Mouse (Mus musculus): ENCODE data around the gene Cyb5r4. TPM values are rescaled to one million over a fixed set of nuclear protein-coding genes. Genes with fewer than 3 reads are reported as not detected.

Gene Cyb5r4
- polyA plus RNA-seq, 1 experiment from 2014 or later, result 93.9 TPM

DNA sequence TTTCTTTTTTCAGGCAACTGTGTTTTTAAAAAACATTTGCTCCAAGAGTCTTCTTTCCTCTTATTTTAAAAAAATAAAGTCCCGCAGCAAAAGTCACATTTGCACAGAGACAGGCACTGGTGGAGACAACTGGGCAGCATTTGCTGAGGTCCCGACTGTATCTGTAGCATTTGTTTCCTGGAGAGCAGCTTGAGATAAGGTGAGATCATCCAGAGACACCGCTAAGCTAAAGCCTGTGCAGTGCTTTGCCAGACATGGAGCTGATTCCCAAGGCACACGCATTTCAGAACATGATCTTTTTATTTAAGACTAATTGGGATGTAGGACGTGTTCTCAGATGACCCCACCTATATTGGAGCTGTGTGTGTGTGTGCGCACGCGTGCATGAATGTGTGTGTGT lies 30.1 kb upstream of the Cyb5r4 start:
- Histone ChIP-seq H3K4me2 (no peak overlapping the region), H3K36me3 (ENCODE audit: poor library complexity, severe bottlenecking) (no peaks in the 10 kb centered on the region), H3K27ac (no peak overlapping the region), H3K27me3 (no peaks in the 10 kb centered on the region), H3K9ac (no peak overlapping the region), H3K4me1 (no peaks in the 10 kb centered on the region), H3K9me3 (replicated peaks) (no peaks in the 10 kb centered on the region), H3K4me3 (no peak overlapping the region)
- WGBS, result 88% methylated on average over 8 of the region's 8 CpGs
- ATAC-seq, result no peak

DNA sequence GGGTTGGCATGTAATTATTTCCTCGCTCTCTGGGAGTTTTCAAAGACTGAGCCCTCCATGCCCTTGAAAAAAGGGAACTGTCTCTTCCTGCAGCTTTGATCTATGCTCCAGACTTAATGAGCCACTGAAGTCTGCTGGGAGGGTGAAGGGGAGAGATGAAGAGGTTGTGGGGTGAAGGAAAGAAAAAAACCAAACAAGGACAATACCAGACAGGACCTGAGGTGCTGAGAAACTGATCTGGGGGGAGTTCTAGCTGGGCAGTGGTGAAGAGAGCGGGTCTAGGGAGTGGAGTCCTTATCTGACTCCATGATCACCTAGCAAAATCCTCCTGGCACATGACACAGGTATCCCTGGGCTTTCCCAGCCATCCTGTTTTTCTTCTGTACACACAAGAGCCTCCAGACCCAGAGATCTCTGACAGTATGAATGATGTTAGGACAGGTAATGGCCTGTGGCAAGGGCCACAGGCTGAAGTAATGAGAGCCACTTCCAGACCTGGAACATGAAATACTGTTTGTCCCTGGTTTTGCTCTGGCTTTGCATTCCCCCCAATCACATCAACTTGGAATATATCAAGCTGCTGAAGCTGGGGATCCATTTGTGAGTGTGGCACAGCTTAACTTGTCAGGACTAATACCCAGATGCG lies 24.6 kb upstream of the Cyb5r4 start:
- no peak overlapping the region for H3K4me3 ChIP-seq
- H3K27ac ChIP-seq, result no peak overlapping the region
- no peaks in the 10 kb centered on the region for H3K4me1 ChIP-seq
- H3K36me3 ChIP-seq (ENCODE audit: poor library complexity, severe bottlenecking), result no peaks in the 10 kb centered on the region
- WGBS, result 69% methylated on average over 3 of the region's 3 CpGs
- no peaks in the 10 kb centered on the region for H3K9me3 ChIP-seq (replicated peaks)
- H3K27me3 ChIP-seq, result no peaks in the 10 kb centered on the region
- H3K9ac ChIP-seq, result no peak overlapping the region
- H3K4me2 ChIP-seq, result no peak overlapping the region
- no peak for ATAC-seq

DNA sequence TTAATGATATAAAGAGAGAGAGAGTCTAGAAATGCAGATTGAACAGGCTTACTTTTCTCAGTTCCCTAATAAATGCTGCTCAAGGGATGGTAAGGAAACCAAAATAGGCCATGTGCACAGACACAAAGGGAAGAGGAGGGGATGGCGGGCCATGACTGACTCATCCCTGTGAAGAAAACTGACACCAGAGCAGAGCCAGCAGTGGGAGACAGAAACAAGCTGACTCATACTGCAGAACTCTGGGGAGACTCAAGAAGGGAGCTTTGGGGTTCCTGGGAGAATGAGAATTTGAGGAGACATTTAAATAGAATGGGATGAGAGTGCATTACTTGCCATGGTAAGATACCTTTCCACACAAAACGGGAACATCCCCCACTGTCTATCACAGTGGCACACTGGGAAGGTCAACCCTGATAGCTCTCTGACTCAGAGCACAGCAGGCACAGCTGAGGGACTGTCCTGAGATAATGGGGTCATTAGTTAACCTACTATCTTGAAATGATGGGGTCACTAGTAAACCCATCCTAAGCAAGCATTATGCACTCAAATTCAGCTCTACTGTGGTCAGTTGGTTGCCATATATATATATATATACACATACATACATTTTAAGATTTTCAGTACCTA lies 21.7 kb upstream of the Cyb5r4 start:
- Histone ChIP-seq H3K9ac (no peak overlapping the region), H3K4me1 (no peaks in the 10 kb centered on the region), H3K4me3 (no peak overlapping the region), H3K36me3 (ENCODE audit: poor library complexity, severe bottlenecking) (no peaks in the 10 kb centered on the region), H3K9me3 (replicated peaks) (no peaks in the 10 kb centered on the region), H3K27ac (no peak overlapping the region), H3K4me2 (no peak overlapping the region), H3K27me3 (no peaks in the 10 kb centered on the region)
- no peak for ATAC-seq
- WGBS, result 78% methylated on average over 2 of the region's 2 CpGs

DNA sequence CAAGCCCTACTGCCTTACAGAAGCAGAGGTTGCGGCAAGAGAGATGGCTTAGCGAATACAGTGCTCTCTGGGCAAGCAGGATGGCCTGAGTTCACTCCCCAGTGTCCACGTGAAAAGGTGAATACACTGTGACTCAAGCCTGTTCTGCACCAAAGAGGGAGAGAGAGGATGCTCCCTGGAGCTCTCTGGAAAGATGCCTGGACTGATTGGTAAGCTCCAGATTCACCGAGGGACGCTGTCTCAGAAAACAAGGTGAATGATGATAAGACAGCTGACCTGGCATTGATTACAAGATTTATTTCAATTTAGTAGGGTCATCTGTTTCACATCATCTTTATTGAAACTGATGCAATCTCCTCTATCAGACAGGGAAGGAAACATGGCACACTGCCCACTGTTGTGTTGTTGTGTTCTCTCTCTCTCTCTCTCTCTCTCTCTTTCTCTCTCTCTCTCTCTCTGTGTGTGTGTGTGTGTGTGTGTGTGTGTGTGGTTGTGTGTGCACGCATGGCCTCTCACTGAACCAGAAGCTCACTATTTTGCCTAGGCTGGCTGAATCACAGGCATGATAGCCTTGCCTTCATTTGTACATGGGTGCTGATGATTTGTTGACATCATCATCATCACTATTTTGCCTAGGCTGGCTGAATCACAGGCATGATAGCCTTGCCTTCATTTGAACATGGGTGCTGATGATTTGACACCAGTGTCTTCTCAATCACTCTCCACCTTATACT lies 16.9 kb upstream of the Cyb5r4 start:
- no peak overlapping the region for H3K4me2 ChIP-seq
- WGBS, result 79% methylated on average over 6 of the region's 6 CpGs
- no peak for ATAC-seq
- H3K27ac ChIP-seq, result no peak overlapping the region
- H3K4me3 ChIP-seq, result no peak overlapping the region
- no peak overlapping the region for H3K9ac ChIP-seq
- peaks cover 16% of the 10 kb centered on the region; the same call in 1 of the 2 replicates for H3K4me1 ChIP-seq
- H3K36me3 ChIP-seq (ENCODE audit: poor library complexity, severe bottlenecking), result no peaks in the 10 kb centered on the region
- no peaks in the 10 kb centered on the region for H3K9me3 ChIP-seq (replicated peaks)
- H3K27me3 ChIP-seq, result no peaks in the 10 kb centered on the region

DNA sequence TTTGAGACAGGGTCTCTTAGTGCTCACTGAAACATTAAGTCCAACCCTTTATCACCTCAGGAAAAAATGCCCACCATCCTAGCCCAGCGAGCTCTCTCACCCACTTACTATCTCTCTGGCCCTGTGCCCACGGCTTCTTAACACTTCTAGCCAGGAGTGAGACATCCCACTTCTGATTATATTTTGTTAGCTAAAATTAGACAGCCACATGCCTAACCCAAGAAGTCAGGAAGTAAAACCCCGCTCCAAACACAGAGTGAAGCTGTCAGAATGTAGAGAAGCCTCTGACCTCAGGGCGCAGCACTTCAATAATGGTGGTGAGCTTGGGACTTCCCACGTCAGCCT lies 16.4 kb upstream of the Cyb5r4 start:
- ATAC-seq, result no peak
- no peak overlapping the region for H3K4me3 ChIP-seq
- H3K36me3 ChIP-seq (ENCODE audit: poor library complexity, severe bottlenecking), result no peaks in the 10 kb centered on the region
- 76% methylated on average over 5 of the region's 5 CpGs for WGBS
- no peaks in the 10 kb centered on the region for H3K9me3 ChIP-seq (replicated peaks)
- H3K4me2 ChIP-seq, result no peak overlapping the region
- H3K27me3 ChIP-seq, result no peaks in the 10 kb centered on the region
- H3K9ac ChIP-seq, result no peak overlapping the region
- peaks cover 16% of the 10 kb centered on the region; the same call in 1 of the 2 replicates for H3K4me1 ChIP-seq
- no peak overlapping the region for H3K27ac ChIP-seq

DNA sequence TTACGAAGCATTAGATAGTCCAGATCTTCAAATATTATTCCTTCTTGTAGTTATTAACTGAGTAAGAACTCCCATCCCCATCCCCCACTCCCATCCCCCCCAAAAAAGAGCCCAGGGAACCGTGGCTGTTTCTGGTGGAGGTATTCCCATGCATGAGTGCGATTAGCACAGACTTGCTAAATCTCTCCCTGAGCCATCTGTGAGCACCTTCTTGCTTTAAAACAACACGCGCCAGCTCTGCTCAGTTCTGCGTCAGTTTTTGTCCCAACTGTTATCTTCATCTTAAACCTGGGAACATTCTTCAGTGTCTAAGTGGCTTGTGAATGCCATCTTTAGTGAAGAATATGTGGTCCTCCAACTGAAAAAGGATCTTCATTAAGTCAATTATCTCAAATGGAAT lies 13.3 kb upstream of the Cyb5r4 start:
- Histone ChIP-seq H3K27me3 (no peaks in the 10 kb centered on the region; the same call in 1 of the 2 replicates), H3K36me3 (ENCODE audit: poor library complexity, severe bottlenecking) (no peaks in the 10 kb centered on the region), H3K4me2 (no peak overlapping the region), H3K9ac (no peak overlapping the region), H3K4me1 (peaks cover 16% of the 10 kb centered on the region; the same call in 1 of the 2 replicates), H3K4me3 (no peak overlapping the region), H3K27ac (no peak overlapping the region), H3K9me3 (replicated peaks) (no peaks in the 10 kb centered on the region)
- no peak; the same call in 1 of the 2 replicates for ATAC-seq
- 55% methylated on average over 6 of the region's 6 CpGs for WGBS

DNA sequence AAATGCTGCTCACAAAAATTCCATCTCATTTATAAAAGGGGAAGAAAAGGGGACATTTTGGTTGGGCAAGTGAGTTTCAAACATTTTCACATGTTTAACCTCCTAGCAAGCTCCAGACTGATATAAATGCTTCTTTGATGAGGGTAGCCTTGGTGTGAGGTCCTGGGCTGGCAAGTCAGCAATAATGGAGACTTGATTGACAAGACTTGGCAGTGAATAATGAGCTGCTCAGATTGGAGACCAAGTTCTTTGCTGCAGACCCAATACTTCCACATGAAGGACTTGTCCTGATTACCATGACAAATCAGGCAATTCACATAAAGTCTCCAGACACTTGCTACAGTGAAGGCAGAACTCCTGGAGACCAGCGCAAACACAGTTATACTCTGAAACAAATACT lies 12.9 kb upstream of the Cyb5r4 start:
- Histone ChIP-seq H3K27me3 (peaks cover under 1% of the 10 kb centered on the region; the same call in 1 of the 2 replicates), H3K9ac (no peak overlapping the region), H3K4me1 (peaks cover 16% of the 10 kb centered on the region; the same call in 1 of the 2 replicates), H3K4me2 (no peak overlapping the region), H3K4me3 (no peak overlapping the region), H3K9me3 (replicated peaks) (no peaks in the 10 kb centered on the region), H3K27ac (no peak overlapping the region), H3K36me3 (ENCODE audit: poor library complexity, severe bottlenecking) (no peaks in the 10 kb centered on the region)
- ATAC-seq, result peak; percentile 84
- WGBS, result 50% methylated on average over 1 of the region's 1 CpGs

DNA sequence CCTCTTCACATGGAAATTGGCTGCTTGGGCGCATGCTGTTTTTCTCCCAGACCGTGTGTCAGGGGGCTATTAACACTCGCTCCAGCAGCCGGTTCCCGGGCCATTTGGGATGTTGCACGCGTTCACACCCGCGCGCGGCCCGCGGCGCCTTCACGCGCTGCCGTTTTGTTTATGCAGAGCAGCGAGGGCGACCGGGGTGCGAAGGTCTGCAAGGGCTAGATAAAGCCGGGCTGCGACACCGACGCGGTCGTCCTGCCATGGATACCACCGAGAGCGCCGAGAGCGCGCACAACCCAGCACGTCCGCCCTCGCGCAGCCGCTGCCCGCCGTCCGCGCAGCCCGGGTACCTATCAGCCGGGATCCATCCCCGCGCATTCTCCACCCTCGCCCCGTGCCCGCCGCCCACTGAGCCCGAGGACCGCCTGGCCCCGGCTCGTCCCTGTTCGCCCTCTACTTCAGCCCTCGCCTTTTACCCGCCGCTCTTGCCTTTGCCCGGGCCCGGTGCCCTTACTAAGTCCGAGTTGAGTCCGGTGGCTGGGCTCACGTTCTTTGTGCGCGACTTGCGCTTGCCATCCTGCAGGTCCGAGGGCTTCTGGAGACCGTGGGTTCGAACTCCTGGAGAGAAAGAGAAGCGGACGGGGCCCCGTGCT lies 6.4 kb upstream of the Cyb5r4 start, which contains the start of gene Ripply2:
TSS of gene Ripply2 (plus strand) at position 250 of the 650 bp plus-strand sequence.
- ATAC-seq, result peak; percentile 84
- Histone ChIP-seq H3K9ac (peak within 1 kb of the TSS; percentile 73), H3K4me1 (peaks cover 13% of the 10 kb centered on the region), H3K27me3 (peaks cover 31% of the 10 kb centered on the region), H3K27ac (no peak within 1 kb of the TSS; the same call in 1 of the 2 replicates), H3K36me3 (ENCODE audit: poor library complexity, severe bottlenecking) (no peaks in the 10 kb centered on the region), H3K4me3 (peak within 1 kb of the TSS; percentile 57), H3K4me2 (peak within 1 kb of the TSS; percentile 90), H3K9me3 (replicated peaks) (no peaks in the 10 kb centered on the region)
- WGBS, result under 1% methylated on average over 71 of the region's 71 CpGs

DNA sequence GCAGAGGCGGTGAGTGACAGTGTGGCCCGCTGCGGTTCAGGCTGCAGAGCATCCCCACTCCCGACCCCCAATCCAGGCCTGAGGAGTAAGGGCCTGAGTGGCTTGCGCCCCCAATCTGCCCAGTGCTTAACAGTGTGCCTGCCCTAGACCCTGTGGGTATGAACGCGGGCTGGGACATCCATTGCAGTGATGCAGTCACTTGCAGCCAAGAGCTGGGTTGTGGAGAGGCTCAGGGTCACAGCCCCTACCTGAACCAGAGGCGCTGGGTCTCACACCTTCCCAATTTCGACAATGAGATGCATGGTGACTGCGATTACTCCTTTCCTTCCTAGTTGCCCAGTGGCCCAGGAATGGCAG lies 5.9 kb upstream of the Cyb5r4 start:
- Histone ChIP-seq H3K36me3 (ENCODE audit: poor library complexity, severe bottlenecking) (no peaks in the 10 kb centered on the region), H3K4me1 (peaks cover 13% of the 10 kb centered on the region), H3K9ac (peak overlapping the region; percentile 73), H3K9me3 (replicated peaks) (no peaks in the 10 kb centered on the region), H3K4me3 (peak overlapping the region; percentile 57), H3K27me3 (peaks cover 31% of the 10 kb centered on the region), H3K4me2 (peak overlapping the region; percentile 90), H3K27ac (no peak overlapping the region; the same call in 1 of the 2 replicates)
- 4% methylated on average over 10 of the region's 10 CpGs for WGBS
- ATAC-seq, result peak; percentile 75

DNA sequence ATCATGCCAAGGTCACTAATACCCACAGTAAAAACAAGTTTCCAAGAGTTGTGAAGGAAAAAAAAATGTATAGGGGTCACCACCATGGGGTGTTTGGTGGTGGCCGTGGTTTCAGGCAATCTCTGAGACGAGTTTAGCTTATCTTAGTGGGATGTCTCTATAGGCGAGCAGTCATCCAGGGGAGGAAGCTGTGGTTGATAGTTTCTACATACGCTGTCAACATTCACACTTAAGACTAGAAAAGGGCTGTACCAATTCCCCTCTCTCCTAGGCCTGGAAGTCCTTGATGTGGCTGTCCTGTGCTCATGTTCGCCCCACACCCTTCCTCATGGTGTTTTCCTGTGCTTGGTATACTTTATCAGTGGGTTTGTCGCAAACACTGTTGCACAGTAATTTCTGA lies 4.0 kb downstream of the Cyb5r4 start:
- Histone ChIP-seq H3K4me2 (no peak overlapping the region), H3K9me3 (replicated peaks) (no peaks in the 10 kb centered on the region), H3K9ac (no peak overlapping the region), H3K4me1 (peaks cover 20% of the 10 kb centered on the region), H3K4me3 (no peak overlapping the region), H3K27me3 (no peaks in the 10 kb centered on the region), H3K27ac (no peak overlapping the region), H3K36me3 (ENCODE audit: poor library complexity, severe bottlenecking) (0 out of 2 replicates have a peak, but pooled peaks cover 5% of the 10 kb centered on the region)
- WGBS, result 78% methylated on average over 6 of the region's 6 CpGs
- ATAC-seq, result no peak

DNA sequence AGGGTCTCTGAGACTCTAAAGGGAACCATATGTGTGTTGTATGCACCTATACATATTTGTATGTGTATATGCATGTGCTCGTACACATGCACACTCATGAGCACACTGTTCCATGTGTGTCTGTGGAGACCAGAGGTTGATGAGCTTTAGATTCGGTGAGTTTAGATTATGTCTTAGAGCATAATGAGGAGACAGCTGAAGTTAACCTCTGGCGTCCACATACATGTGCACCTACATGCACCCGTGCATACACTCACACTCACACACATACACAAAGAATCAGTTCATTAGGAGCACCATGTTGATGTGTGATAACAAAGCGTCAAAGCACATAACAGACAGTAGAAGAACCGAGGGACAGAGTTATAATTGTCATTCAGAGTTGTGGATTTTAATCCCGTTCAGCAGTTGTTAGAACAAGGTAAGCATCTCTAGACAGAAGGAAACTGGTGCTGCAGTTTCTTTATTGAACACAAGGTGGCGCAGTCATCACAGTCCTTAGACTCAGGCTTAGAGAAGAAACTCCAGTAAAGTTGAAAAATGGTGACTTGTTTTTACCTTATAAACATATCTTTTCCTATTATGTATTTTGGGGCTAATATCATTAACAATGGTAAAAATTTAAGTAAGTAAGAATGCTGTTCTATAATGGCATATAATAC lies 5.7 kb downstream of the Cyb5r4 start:
- no peaks in the 10 kb centered on the region for H3K9me3 ChIP-seq (replicated peaks)
- no peaks in the 10 kb centered on the region for H3K27me3 ChIP-seq
- H3K4me1 ChIP-seq, result peaks cover 12% of the 10 kb centered on the region
- H3K27ac ChIP-seq, result no peak overlapping the region
- WGBS, result 48% methylated on average over 8 of the region's 8 CpGs
- H3K4me3 ChIP-seq, result no peak overlapping the region
- H3K9ac ChIP-seq, result no peak overlapping the region
- H3K36me3 ChIP-seq (ENCODE audit: poor library complexity, severe bottlenecking), result 0 out of 2 replicates have a peak, but pooled peaks cover 10% of the 10 kb centered on the region
- no peak overlapping the region for H3K4me2 ChIP-seq
- ATAC-seq, result peak; percentile 74

All from forebrain, embryonic 13.5 days (tissue).